Mouse (Mus musculus) intestine, embryonic 15.5 days (tissue): ENCODE data around the gene Hsph1. TPM values are rescaled to one million over a fixed set of nuclear protein-coding genes. Genes with fewer than 3 reads are reported as not detected.

ENCODE experiments used
- ATAC-seq: fragments of 200-750 bp; cut with Nextera tagmentation; 2 replicates; pipeline ENCODE4 v1.8.0; 2017; ENCODE audit warnings: moderate TSS enrichment, moderate library complexity
- H3K27ac ChIP-seq: fragments of 300-500 bp; sonication (generic); 2 replicates; pipeline ENCODE4 v1.5.1; 2015; ENCODE audit warnings: mild to moderate bottlenecking, inconsistent platforms
- H3K27me3 ChIP-seq: fragments of 300-500 bp; sonication (generic); replicated peaks from 2 replicates; pipeline ENCODE4 v1.6.1; 2015; ENCODE audit warnings: inconsistent platforms
- H3K36me3 ChIP-seq: fragments of 300-500 bp; sonication (generic); 2 replicates; pipeline ENCODE4 v1.6.1; 2015; ENCODE audit warnings: inconsistent platforms
- H3K4me1 ChIP-seq: fragments of 300-500 bp; sonication (generic); replicated peaks from 2 replicates; pipeline ENCODE4 v1.6.1; 2015; ENCODE audit warnings: inconsistent platforms
- H3K4me2 ChIP-seq: fragments of 300-500 bp; sonication (generic); replicated peaks from 2 replicates; pipeline ENCODE4 v1.6.1; 2015; ENCODE audit warnings: mild to moderate bottlenecking, inconsistent platforms
- H3K4me3 ChIP-seq: fragments of 300-500 bp; sonication (generic); replicated peaks from 2 replicates; pipeline ENCODE4 v1.5.1; 2015; ENCODE audit warnings: inconsistent platforms
- H3K9ac ChIP-seq: fragments of 300-500 bp; sonication (generic); 2 replicates; pipeline ENCODE4 v1.6.1; 2015; ENCODE audit warnings: inconsistent platforms
- H3K9me3 ChIP-seq: fragments of 300-500 bp; sonication (generic); 2 replicates; pipeline ENCODE4 v1.6.1; 2016; ENCODE audit warnings: inconsistent platforms
- WGBS: fragments of 180-500 bp; shearing (Covaris S2); methylation state at CpG from one replicate; pipeline ENCODE4 v1.1.7; 2015; 5-methylcytosine and 5-hydroxymethylcytosine counted together
- polyA plus RNA-seq: library from polyadenylated mRNA; unstranded; fragments of >200 nt; fragmentation: Nextera tagmentation; extraction: Ambion mirVana; gene quantifications from 2 replicates; pipeline ENCODE4 v1.2.1, GENCODE M21; 2015

The Hsph1 gene
- 54.8 and 56.8 TPM in 2 replicates for polyA plus RNA-seq

- H3K4me2 ChIP-seq: peak within 1 kb of the TSS; percentile 63
- under 1% methylated on average over 60 of the region's 60 CpGs for WGBS
- peak within 1 kb of the TSS; percentile 65 for H3K4me3 ChIP-seq
- H3K27ac ChIP-seq: peak within 1 kb of the TSS; percentile 91
- peaks cover 5% of the 10 kb centered on the region; the same call in 1 of the 2 replicates for H3K36me3 ChIP-seq
- H3K27me3 ChIP-seq: no peaks in the 10 kb centered on the region
- H3K9me3 ChIP-seq: no peaks in the 10 kb centered on the region
- peak; percentile 99 for ATAC-seq
- peaks cover 8% of the 10 kb centered on the region; the same call in 1 of the 2 replicates for H3K4me1 ChIP-seq
- peak within 1 kb of the TSS; percentile 58 for H3K9ac ChIP-seq
Measured at GRCm38 (mm10) chr5:149636075-149636920, at the start of gene Hsph1. TSS of gene Hsph1 (minus strand) at chr5:149636376.

GRCm38 (mm10) chr5:149680946-149681345 lies 44.8 kb upstream of the Hsph1 start:
- peaks cover 9% of the 10 kb centered on the region for H3K4me1 ChIP-seq
- WGBS: 59% methylated on average over 5 of the region's 5 CpGs
- no peaks in the 10 kb centered on the region for H3K9me3 ChIP-seq
- H3K4me3 ChIP-seq: no peak overlapping the region
- no peak overlapping the region for H3K4me2 ChIP-seq
- H3K27me3 ChIP-seq: no peaks in the 10 kb centered on the region
- no peaks in the 10 kb centered on the region for H3K36me3 ChIP-seq
- no peak for ATAC-seq
- H3K9ac ChIP-seq: no peak overlapping the region
- no peak overlapping the region for H3K27ac ChIP-seq

- H3K4me2 ChIP-seq: no peak overlapping the region
- no peak overlapping the region for H3K27ac ChIP-seq
- WGBS: 55% methylated on average over 7 of the region's 7 CpGs
- H3K9me3 ChIP-seq: no peaks in the 10 kb centered on the region
- no peak overlapping the region for H3K9ac ChIP-seq
- H3K4me1 ChIP-seq: peaks cover 9% of the 10 kb centered on the region
- H3K27me3 ChIP-seq: no peaks in the 10 kb centered on the region
- H3K4me3 ChIP-seq: no peak overlapping the region
- no peaks in the 10 kb centered on the region for H3K36me3 ChIP-seq
- no peak for ATAC-seq
Measured at GRCm38 (mm10) chr5:149679886-149680285, 43.7 kb upstream of the Hsph1 start.

GRCm38 (mm10) chr5:149679362-149679761 lies 43.2 kb upstream of the Hsph1 start:
- no peaks in the 10 kb centered on the region for H3K27me3 ChIP-seq
- peak overlapping the region; percentile 89 for H3K9ac ChIP-seq
- H3K4me3 ChIP-seq: peak overlapping the region; percentile 83
- peak overlapping the region; percentile 97 for H3K4me2 ChIP-seq
- H3K9me3 ChIP-seq: no peaks in the 10 kb centered on the region
- H3K27ac ChIP-seq: no peak overlapping the region
- ATAC-seq: no peak
- peaks cover 9% of the 10 kb centered on the region for H3K4me1 ChIP-seq
- H3K36me3 ChIP-seq: no peaks in the 10 kb centered on the region
- WGBS: 8% methylated on average over 12 of the region's 12 CpGs

- no peaks in the 10 kb centered on the region for H3K9me3 ChIP-seq
- peak overlapping the region; percentile 83 for H3K4me3 ChIP-seq
- ATAC-seq: no peak; the same call in 1 of the 2 replicates
- no peaks in the 10 kb centered on the region for H3K36me3 ChIP-seq
- H3K27me3 ChIP-seq: no peaks in the 10 kb centered on the region
- peak overlapping the region; percentile 89 for H3K9ac ChIP-seq
- 3% methylated on average over 15 of the region's 15 CpGs for WGBS
- peak overlapping the region; percentile 97 for H3K4me2 ChIP-seq
- peaks cover 9% of the 10 kb centered on the region for H3K4me1 ChIP-seq
- no peak overlapping the region for H3K27ac ChIP-seq
Measured at GRCm38 (mm10) chr5:149678990-149679348, 42.8 kb upstream of the Hsph1 start.

- peaks cover 9% of the 10 kb centered on the region for H3K4me1 ChIP-seq
- H3K36me3 ChIP-seq: no peaks in the 10 kb centered on the region
- H3K27ac ChIP-seq: peak within 1 kb of the TSS; percentile 88
- H3K4me2 ChIP-seq: peak within 1 kb of the TSS; percentile 97
- peak; percentile 99 for ATAC-seq
- peak within 1 kb of the TSS; percentile 83 for H3K4me3 ChIP-seq
- no peaks in the 10 kb centered on the region for H3K27me3 ChIP-seq
- under 1% methylated on average over 65 of the region's 106 CpGs for WGBS
- no peaks in the 10 kb centered on the region for H3K9me3 ChIP-seq
- peak within 1 kb of the TSS; percentile 89 for H3K9ac ChIP-seq
Measured at GRCm38 (mm10) chr5:149678100-149678989, 42.2 kb upstream of the Hsph1 start, which contains the start of gene B3glct. TSS of gene B3glct (plus strand) at chr5:149678230.

GRCm38 (mm10) chr5:149677196-149677595 lies 41.0 kb upstream of the Hsph1 start:
- no peaks in the 10 kb centered on the region for H3K27me3 ChIP-seq
- WGBS: 89% methylated on average over 3 of the region's 3 CpGs
- no peak overlapping the region for H3K9ac ChIP-seq
- no peak overlapping the region for H3K4me3 ChIP-seq
- ATAC-seq: no peak
- H3K4me1 ChIP-seq: peaks cover 9% of the 10 kb centered on the region
- H3K4me2 ChIP-seq: no peak overlapping the region
- H3K36me3 ChIP-seq: no peaks in the 10 kb centered on the region
- H3K27ac ChIP-seq: no peak overlapping the region
- no peaks in the 10 kb centered on the region for H3K9me3 ChIP-seq

- Histone ChIP-seq H3K36me3 (no peaks in the 10 kb centered on the region), H3K27ac (no peak overlapping the region), H3K4me2 (no peak overlapping the region), H3K27me3 (no peaks in the 10 kb centered on the region), H3K9me3 (no peaks in the 10 kb centered on the region), H3K4me3 (no peak overlapping the region), H3K9ac (no peak overlapping the region), H3K4me1 (no peaks in the 10 kb centered on the region)
- 82% methylated on average over 5 of the region's 5 CpGs for WGBS
- ATAC-seq: no peak
Measured at GRCm38 (mm10) chr5:149663417-149663816, 27.2 kb upstream of the Hsph1 start.

- H3K4me1 ChIP-seq: no peaks in the 10 kb centered on the region
- H3K4me3 ChIP-seq: no peak overlapping the region
- H3K9me3 ChIP-seq: no peaks in the 10 kb centered on the region
- no peak overlapping the region for H3K9ac ChIP-seq
- no peaks in the 10 kb centered on the region for H3K27me3 ChIP-seq
- no peak overlapping the region for H3K27ac ChIP-seq
- ATAC-seq: no peak
- H3K4me2 ChIP-seq: no peak overlapping the region
- 90% methylated on average over 6 of the region's 6 CpGs for WGBS
- no peaks in the 10 kb centered on the region for H3K36me3 ChIP-seq
Measured at GRCm38 (mm10) chr5:149662980-149663379, 26.8 kb upstream of the Hsph1 start.

- Histone ChIP-seq H3K27me3 (no peaks in the 10 kb centered on the region), H3K27ac (no peak overlapping the region), H3K4me3 (no peak overlapping the region), H3K9ac (no peak overlapping the region), H3K9me3 (no peaks in the 10 kb centered on the region), H3K4me2 (no peak overlapping the region), H3K36me3 (no peaks in the 10 kb centered on the region), H3K4me1 (no peaks in the 10 kb centered on the region)
- 87% methylated on average over 6 of the region's 6 CpGs for WGBS
- no peak for ATAC-seq
Measured at GRCm38 (mm10) chr5:149661428-149661827, 25.3 kb upstream of the Hsph1 start.

- H3K9ac ChIP-seq: no peak overlapping the region
- H3K9me3 ChIP-seq: no peaks in the 10 kb centered on the region
- H3K27ac ChIP-seq: no peak overlapping the region
- H3K4me1 ChIP-seq: no peaks in the 10 kb centered on the region
- H3K4me2 ChIP-seq: no peak overlapping the region
- no peak for ATAC-seq
- H3K36me3 ChIP-seq: no peaks in the 10 kb centered on the region
- no peaks in the 10 kb centered on the region for H3K27me3 ChIP-seq
- H3K4me3 ChIP-seq: no peak overlapping the region
- 74% methylated on average over 9 of the region's 9 CpGs for WGBS
Measured at GRCm38 (mm10) chr5:149659414-149659780, 23.2 kb upstream of the Hsph1 start.

- Histone ChIP-seq H3K9me3 (no peaks in the 10 kb centered on the region), H3K4me2 (no peak overlapping the region), H3K27ac (no peak overlapping the region), H3K9ac (no peak overlapping the region), H3K27me3 (no peaks in the 10 kb centered on the region), H3K4me1 (no peaks in the 10 kb centered on the region), H3K36me3 (no peaks in the 10 kb centered on the region), H3K4me3 (no peak overlapping the region)
- ATAC-seq: no peak
- WGBS: 66% methylated on average over 9 of the region's 9 CpGs
Measured at GRCm38 (mm10) chr5:149658741-149659413, 22.7 kb upstream of the Hsph1 start.
